Mouse (Mus musculus): ENCODE measurements around the gene Kif19a.

Gene Kif19a

GRCm38 (mm10) chr11:114807025-114807424, 41.8 kb downstream of the Kif19a start:
- DNase-seq (ENCODE audit: low read depth, low spot score): no peak

DNA sequence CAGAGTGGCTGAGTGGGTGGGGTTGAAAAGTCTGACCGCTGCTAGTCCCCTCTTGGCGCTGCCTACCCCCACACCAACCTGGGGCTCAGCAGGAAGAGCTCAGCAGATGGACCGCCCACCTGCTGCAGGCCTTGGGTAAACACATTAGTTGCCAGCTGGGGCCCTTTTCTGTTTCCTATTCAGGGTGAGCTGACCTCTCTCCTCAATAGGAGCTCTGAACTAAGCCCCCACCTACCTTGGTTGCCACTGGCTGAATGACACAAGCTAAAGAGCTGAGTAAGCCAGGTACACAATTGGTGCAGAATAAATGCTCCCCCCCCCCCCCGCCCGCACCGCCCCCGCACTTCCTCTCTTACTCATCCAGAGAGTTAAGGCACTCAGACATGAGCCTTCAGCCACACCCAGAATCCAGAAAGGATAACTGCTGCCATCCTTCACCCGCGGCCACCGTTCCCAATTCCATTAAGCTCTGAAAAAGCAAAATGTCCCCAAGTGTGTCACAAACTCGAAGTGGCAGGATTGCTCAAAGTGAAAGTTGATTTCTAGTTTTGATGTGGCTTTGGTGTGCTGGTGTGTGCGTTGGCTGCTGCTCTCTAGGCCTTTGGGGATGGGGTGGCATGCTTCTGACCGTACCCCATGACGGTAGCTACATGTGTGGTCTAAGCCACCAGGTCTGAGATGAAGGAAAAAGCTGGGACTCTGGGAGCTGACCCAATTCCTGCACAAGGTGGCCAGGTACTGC, 42.7 kb downstream of the Kif19a start:
- no peak for DNase-seq (ENCODE audit: low read depth, low spot score)

GRCm38 (mm10) chr11:114809371-114809770, 44.2 kb downstream of the Kif19a start:
- DNase-seq (ENCODE audit: low read depth, low spot score): no peak

GRCm38 (mm10) chr11:114810344-114810743, 45.2 kb downstream of the Kif19a start:
- no peak for DNase-seq (ENCODE audit: low read depth, low spot score)

- DNase-seq (ENCODE audit: low read depth, low spot score): peak; percentile 78
Measured at GRCm38 (mm10) chr11:114812731-114813240, 47.6 kb downstream of the Kif19a start.

DNA sequence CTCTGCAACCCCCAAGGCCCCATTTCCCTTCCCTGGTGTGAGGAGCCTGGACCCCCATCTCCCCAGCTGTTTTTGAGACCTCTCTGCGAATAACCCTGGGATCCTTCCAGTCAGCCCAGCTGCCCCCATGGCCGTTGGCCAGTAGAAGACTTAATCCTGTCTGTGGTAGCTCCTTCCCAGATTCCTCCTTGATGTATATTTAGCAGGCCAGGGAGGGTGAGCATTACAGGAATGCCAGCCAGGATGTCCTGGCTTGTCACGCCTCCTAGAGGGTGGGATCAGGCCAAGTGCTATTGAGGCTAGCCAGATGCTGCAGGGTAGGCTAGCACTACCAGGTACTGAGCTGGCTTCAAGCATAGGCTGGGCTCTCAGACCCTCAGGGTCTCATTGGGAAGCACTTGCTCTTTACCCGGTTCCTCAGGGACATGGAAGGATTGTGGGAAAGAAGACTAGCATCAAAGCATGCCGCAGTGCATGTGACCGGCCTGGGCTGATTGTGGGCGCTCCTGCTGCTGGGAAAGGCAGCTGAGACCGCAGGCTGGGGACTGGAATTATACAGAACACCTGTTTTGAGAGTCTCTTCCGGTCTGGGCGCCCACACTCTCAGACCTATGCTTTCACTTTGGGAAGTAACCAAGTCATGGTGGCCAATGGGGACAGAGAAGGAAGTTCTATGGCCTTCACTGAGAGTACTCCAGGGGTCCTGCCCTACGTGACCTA, 49.8 kb downstream of the Kif19a start:
- no peak for DNase-seq (ENCODE audit: low read depth, low spot score)

GRCm38 (mm10) chr11:114816934-114817333, 51.7 kb downstream of the Kif19a start:
- DNase-seq (ENCODE audit: low read depth, low spot score): no peak

DNA sequence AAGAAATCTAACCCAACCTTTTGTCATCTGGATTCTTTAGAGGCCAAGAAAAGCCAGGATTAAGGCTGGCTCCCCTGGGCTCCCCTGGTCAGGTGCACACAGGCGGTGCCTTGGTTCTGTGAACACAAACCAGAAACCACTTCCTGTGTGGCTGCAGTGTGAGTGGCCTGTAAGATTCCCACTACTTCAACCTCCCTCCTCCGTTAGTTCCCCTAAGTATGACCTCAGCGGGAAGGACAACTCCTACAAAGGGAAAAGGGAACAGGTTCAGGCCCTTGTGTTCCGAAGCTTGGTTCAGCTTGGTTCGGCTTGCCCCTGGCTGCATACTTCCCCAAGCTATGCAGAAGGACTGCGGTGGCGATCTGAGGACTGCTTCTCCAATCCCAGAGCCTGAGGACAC, 53.0 kb downstream of the Kif19a start:
- DNase-seq (ENCODE audit: low read depth, low spot score): no peak

GRCm38 (mm10) chr11:114819110-114819509, 53.9 kb downstream of the Kif19a start:
- DNase-seq (ENCODE audit: low read depth, low spot score): no peak

GRCm38 (mm10) chr11:114820444-114820843, 55.3 kb downstream of the Kif19a start:
- no peak for DNase-seq (ENCODE audit: low read depth, low spot score)

DNA sequence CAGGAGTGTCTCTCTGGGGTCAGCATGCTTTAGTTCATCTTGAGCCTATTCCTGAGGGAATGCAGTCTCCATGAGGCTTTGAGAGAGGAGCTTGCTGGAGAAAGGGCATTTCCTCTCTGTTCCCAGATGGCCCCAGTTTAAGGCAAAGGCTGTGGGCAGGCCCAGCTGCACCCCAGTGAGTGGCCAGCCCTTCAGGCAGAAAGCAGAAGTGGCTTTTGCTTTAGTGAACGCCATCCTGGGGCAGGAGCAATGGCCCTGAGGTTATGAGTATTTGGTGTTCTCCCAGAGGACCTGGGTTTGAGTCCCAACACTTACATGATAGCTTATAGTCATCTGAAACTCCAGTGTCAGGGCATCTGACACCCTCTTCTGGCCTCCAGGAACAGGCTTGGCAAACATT, 56.1 kb downstream of the Kif19a start:
- DNase-seq (ENCODE audit: low read depth, low spot score): no peak

GRCm38 (mm10) chr11:114822727-114823126, 57.5 kb downstream of the Kif19a start:
- DNase-seq (ENCODE audit: low read depth, low spot score): no peak

DNA sequence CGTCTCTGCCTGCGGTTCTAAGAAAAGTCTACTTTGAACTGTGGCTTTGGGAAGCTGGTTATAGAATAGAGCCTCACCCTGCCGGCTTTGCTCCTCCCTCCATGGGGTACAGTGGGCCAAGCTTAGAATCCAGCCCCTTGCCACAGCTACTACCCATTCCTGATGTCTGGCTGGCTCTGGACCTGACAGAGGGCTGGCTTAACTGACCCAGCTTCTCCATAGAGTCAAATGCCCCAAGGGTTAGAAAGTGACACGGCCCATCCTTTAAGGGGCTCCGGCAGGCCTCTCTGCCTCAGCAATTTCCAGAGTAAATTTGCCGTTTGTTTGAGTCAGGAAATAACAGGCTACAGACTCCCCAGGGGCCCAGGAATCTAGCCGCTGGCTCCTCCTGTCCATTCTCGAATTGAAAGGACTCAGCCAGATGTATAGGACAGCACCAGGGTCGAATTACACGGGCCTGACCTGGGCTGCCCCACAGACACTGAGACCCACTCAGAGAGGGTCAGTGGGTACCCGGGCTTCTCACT, 58.1 kb downstream of the Kif19a start:
- DNase-seq (ENCODE audit: low read depth, low spot score): no peak

DNA sequence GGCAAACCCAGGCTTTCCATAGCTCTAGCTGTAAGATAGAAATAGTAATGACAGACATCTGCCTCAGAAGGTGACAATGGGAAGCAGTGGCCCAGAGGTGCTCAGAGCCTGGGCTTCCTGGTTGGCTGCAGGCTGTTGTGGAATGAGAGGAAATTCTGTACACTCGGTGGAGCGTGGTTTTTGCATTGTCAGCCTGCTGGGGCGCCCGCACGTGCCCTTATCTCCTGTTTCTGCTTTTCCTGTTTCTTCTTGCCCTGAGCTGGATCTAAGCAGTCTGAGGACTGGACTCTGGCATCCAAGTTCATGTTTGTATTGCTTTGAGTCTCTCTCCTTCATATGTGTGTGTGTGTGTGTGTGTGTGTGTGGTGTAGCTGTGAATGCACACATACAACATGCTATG, 61.5 kb downstream of the Kif19a start:
- DNase-seq (ENCODE audit: low read depth, low spot score): no peak

DNA sequence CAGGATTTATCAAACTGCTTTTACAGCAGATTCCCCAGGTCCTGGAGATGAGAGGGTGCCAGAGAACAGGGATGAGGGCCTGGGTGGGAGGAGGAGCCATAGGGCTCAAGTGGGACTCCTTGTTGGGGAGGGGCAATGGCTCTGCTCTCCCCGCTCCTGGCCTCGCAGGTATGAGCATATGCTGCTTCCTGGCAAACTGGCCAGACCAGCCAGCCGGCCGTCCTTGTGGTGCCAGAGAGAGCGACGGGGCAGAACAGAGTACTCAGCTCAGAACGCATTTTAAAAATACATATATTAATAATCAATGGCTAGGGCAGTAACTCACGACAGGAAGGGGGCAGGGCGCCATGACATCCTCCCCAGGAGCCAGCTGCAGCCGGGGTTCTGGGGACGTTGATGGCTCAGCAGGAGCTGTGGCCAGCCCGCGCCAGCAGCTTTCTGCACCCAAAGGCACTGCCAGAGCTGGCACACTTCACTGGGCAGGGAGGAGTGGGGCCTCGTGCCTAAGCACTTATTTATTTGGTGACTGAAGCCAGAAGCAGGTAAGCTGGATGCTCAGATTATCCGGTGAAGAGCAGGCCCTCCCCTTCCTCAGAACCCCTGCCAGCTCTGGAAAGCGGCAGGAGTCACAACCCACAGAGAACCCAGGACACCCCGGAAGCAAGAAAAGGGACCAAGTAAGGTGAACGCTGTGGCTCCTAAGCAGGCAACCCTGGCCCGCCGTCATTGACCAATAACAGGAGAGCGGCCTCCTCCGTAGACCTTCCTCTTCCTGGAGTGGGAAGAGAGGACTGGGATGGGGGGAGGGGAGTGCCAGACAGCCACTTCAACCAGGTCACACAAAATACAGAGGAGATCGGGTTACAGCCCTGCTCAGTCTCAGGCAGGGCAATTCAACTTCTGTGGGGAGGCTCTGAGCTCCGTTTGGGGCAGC, 64.6 kb downstream of the Kif19a start:
- DNase-seq (ENCODE audit: low read depth, low spot score): no peak

DNA sequence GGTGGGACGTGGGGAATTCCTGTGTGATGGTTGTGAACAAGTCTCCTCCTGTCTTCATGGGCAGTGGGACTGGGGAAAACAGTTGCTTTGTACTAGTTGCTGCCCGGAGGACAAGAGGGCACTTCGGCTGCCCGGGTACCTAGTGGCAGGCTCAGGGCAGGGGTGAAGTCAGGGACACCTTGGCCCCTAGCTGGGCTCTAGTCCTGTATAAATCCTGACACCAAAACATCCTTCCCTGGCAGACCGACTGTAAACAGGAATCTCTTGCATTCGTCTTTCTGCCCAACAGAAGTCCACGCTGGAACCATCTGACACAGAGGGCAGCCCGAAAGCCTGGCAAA, 65.2 kb downstream of the Kif19a start:
- no peak for DNase-seq (ENCODE audit: low read depth, low spot score)

GRCm38 (mm10) chr11:114833166-114833565, 68.0 kb downstream of the Kif19a start:
- DNase-seq (ENCODE audit: low read depth, low spot score): no peak

Measured in retina, postnatal 7 days (tissue).